Mouse (Mus musculus) embryo, embryonic 11.5 days (tissue): ENCODE data around the gene Tmem91.

Experiments used
- DNase-seq: peaks from one replicate; pipeline ENCODE4 v3.0.0-alpha.2; 2012; ENCODE audit warnings: low read depth, low spot score

Gene Tmem91

DNA sequence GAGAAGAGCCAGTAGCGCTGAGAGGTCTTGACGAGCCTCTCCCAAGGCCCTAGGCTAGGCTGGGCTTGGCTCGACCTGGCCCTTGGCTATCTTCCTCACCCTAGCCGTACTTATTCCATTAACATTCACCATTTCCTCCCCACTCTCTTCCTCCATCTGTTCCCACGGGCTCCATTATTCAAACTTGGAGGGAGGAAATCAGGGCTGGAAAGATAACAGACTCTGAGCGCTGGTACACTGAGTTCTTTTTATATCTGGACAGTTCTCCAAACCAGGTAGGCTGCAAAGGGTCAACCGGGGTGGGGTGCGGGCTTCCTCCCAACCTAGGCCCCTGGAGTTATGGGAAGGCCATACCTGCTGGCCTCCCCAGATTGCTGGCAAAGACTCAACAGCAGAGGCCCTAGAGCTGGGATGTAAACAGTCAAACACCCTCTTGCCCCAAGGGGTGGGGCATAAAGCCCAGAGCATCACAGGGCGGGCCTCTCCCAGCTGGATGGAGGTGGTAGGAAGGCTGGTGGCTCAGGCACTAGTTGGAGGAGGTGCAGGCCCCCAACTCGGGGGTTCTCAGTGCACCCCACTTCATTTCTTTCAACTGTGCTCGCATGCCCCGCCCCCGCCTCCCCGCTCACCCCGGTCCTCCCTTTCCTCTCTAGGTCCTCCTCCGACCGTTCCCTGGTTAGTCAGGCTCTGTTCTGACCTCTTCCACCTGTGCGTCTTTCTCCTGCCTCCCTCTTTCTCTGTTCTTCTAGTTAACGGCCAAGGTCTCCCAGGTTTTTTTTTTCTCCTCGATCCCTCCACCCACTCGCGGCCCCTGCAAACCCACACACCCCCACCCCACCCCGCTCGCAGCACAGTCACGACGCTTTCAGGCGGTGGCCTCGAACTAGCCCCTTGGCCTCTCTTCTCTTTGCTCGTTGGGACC is 48.2 kb downstream of the Tmem91 start, which contains the start of gene B3gnt8:
Gene B3gnt8, plus strand, starts transcription at position 146 of the 922 bp plus-strand sequence.
- DNase-seq = no peak

DNA sequence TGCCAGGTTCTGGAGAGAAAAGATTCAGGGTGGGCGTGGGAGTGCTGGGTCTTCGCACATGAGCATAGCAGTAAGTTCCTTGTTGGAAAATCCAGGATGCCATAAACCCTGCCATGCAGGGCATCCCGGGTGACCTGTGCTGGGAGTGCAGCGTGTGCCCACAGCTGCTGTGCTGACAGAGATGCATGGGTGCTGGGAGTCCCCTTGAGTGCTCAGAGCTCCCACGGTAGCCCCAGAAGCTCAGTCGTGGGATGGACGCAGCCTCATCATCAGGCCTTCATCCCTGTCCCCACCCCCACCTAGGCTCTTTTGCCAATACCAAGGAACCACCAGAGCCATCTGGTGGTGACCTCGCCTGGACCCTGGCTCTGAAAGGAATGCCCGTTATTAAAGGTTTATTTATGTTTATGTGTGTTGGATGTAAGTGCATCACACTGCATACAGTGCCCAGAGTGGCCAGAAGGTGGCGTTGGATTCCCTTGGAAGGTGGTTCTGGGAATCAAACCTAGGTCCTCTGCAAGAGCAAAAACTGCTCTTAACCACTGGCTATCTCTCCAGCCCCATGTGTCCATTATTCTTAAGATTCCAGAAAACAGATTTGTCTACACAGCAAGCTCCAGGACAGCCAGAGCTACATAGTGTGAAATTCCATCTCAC is 49.2 kb downstream of the Tmem91 start:
- DNase-seq = no peak

DNA sequence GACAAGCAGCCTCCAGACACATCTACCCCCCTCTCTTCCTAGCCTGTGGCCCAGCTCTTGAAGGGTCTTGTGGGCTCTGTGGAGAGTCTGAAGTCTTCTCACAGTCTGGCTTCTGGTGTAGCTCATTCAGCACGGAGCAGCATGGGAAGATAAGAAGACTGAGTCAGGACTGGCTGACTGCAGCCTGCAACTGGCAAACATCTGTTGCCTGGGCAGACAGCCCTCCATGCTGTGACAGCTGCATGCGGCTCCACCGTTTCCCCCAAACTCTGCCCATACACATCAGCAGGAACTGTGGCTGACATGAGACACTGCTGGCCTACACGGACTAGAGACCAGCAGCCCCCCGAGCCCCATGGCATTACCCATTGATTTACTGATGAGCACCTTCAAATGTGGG is 50.1 kb downstream of the Tmem91 start:
- no peak for DNase-seq

DNA sequence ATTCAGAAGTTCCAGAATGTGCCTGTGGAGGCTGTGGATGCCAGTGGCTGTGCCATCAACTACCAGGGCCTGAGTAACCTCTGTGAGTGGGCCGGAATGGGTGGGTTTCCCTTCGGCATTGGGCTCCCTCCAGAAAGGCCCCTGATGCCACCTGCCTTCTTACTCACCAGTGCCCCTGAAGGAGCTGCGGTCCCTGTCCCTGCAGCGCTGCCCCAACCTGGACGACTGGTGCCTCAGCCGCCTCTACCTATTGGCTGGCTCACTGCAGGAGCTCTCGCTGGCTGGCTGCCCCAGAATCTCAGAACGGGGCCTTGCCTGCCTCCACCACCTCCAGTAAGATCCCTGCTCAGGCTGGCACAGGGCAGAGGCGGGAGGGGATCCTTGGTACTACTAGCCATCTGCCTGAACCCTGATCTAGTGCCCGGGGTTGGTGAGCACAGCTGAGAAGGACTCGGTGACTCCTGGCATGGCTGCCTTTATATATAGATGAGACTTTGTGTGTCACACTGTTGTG is 51.1 kb downstream of the Tmem91 start:
- no peak for DNase-seq

DNA sequence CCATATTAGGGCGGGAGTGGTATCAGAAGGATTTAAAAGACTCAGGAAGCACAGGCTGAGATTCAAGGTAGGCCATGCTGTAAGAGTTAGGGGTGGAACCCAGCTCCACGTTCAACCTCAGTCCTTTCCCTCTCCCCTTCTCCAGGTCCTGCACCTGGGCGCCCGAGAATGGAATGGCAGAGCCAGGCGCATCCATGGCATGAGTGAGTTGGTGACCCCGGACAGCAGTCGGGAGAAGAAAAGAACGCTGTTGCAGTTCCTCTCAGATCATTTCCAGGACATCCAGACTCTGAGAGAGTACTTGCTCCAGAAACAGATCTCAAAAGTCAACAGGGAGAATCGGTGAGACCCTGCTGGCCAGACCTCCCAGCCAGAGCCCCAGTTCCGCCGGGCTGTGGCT is 54.2 kb downstream of the Tmem91 start:
- DNase-seq = no peak

DNA sequence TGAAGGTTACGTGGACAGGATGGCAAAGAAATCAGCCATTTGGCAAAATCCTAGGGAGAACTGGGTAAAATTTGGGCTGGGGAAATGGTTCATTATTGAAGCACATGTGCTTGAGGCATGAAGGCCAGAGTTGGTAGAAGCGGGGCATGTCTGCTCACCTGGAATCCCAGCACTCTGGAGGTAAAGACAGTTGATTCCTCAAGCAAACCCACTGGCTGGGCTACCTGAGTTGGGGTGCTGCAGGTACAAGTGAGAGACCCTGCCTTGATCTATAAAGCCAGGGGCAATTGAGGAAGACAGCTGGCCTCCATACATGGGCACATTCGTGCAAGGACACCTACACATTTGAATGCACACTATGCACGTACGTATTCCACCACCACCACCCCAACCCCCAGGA is 54.9 kb downstream of the Tmem91 start:
- DNase-seq = no peak

DNA sequence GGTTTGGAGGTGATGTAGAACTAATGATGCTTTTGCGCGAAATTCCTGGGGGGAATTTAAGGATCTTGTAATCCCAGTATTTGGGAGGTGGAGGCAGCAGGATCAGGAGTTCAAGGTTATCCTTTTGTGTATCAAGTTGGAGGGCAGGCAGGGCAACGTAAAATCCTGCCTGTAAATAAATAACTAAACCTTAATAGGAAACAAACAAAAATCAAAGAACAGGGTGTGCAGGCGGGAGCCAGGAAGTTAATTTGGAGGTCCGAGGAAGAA is 55.3 kb downstream of the Tmem91 start:
- no peak for DNase-seq
